In genomic region chr7:98770257-98770890, GRCm38 (mm10) we compare ENCODE assay signal across 8 mouse cellular contexts.
DNase-seq lines count a peak whose midpoint lies in the region; ATAC-seq lines count a peak whose summit lies in the region.

No protein-coding gene starts in this region.

- no peaks in the 10 kb centered on the region for H3K36me3 ChIP-seq in kidney, embryonic 14.5 days (ENCODE audit: control insufficient read depth, insufficient read depth, low read length)

- no peak for DNase-seq in kidney, postnatal 14 days
- peak; percentile 48 for DNase-seq in MEL-GATA-1-ER (ENCODE audit: extremely low read depth, low read depth)
- no peak for DNase-seq in cerebellum, adult 11-12 months
- DNase-seq in urinary bladder, postnatal 4 days (ENCODE audit: low spot score in 2 of 2), result no peak

- H3K4me3 ChIP-seq in kidney, embryonic 14.5 days (ENCODE audit: low read length), result no peak overlapping the region

- ATAC-seq in kidney, embryonic 14.5 days (ENCODE audit: low FRiP score, low TSS enrichment), result peak; percentile 56
- ATAC-seq in granulocyte monocyte progenitor cell, adult 5-6 weeks (replicated peaks; ENCODE audit: poor library complexity, severe bottlenecking), result peak; percentile 69
- ATAC-seq in megakaryocyte progenitor cell, adult 5-6 weeks (replicated peaks; ENCODE audit: poor library complexity), result peak; percentile 53
- ATAC-seq in monocyte, adult 5-6 weeks (replicated peaks; ENCODE audit: insufficient number of reproducible peaks, low FRiP score, low TSS enrichment, poor library complexity, severe bottlenecking), result no peak

- H3K4me2 ChIP-seq in kidney, embryonic 14.5 days (replicated peaks; ENCODE audit: low read depth, low read length), result peak overlapping the region; percentile 30; the same call in 1 of the 2 replicates

- 10% methylated on average over 8 of the region's 8 CpGs for WGBS in kidney, embryonic 14.5 days

- peaks cover 11% of the 10 kb centered on the region for H3K27me3 ChIP-seq in kidney, embryonic 14.5 days (ENCODE audit: control insufficient read depth, insufficient read depth, low read length)

- peak overlapping the region; percentile 12; the same call in 1 of the 2 replicates for H3K9ac ChIP-seq in kidney, embryonic 14.5 days (ENCODE audit: low read depth, low read length)

- peak overlapping the region; percentile 55; the same call in 1 of the 2 replicates for H3K27ac ChIP-seq in kidney, embryonic 14.5 days (ENCODE audit: low read depth, low read length)

- peaks cover 22% of the 10 kb centered on the region for H3K4me1 ChIP-seq in kidney, embryonic 14.5 days (ENCODE audit: control insufficient read depth, insufficient read depth, low read length)

- H3K9me3 ChIP-seq in kidney, embryonic 14.5 days (ENCODE audit: control insufficient read depth, low read length), result no peaks in the 10 kb centered on the region
